Mouse (Mus musculus) retina, postnatal 7 days (tissue): ENCODE data around the gene Fam174b.

Experiments used
- DNase-seq: peaks from one replicate; pipeline ENCODE4 v3.0.0-alpha.2; 2012; ENCODE audit warnings: low read depth, low spot score

The Fam174b gene

DNA sequence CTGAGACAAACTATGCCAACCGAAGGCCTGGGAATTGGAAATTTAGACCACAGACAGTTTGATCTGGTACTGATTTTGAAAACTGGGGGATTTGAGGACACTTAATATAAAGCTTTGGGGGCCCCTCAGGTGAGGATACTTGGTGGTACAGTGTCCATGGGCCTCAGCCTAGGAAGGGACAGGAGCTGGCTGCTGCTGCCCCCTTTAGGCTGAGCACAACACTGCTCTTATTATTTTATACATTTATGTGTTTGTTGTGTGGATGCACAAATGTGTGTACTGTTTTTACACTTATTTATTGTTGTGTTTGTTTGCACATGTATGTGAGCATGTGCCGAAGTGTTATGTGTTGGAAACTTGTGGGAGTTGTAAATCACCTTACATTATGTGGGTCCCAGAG lies 9.2 kb downstream of the Fam174b start:
- no peak for DNase-seq

DNA sequence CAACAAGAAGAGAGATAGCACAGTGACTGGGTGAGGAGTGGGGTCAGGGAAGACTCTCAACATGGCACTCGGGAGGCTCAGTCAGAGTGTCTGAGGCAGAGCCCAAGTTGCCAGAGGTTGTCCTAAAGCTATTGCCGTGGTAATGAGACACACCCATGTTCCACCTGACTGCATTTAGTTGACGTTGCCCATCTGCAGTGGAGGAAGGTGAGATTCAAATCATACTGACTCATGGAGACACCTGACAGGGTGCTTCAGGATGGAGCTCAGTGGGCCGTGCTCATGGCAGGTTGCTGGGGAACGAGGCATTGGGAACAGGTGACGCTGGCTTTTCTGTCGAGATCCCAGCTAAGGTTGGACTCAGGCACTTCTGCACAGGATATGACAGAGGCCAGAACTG lies 9.9 kb downstream of the Fam174b start:
- DNase-seq, result no peak

DNA sequence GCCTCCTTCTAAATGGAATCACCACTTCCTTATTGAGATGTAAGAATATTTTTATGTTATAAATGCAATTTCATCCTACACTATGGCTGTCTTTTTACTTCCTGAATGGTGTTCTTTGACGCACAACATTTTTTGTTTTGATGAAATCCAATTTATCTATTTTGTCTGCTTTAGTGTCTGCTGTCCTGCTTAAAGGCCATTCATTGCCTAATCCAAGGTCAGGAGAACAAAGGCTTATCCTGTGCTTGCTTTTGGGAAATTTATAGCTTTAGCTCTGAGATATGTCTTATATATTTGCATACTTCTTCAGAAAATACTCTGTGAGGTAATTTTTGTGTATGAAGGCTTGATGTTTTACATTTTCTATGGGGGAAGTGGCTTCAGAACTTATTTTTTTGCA lies 13.5 kb downstream of the Fam174b start:
- DNase-seq, result no peak

DNA sequence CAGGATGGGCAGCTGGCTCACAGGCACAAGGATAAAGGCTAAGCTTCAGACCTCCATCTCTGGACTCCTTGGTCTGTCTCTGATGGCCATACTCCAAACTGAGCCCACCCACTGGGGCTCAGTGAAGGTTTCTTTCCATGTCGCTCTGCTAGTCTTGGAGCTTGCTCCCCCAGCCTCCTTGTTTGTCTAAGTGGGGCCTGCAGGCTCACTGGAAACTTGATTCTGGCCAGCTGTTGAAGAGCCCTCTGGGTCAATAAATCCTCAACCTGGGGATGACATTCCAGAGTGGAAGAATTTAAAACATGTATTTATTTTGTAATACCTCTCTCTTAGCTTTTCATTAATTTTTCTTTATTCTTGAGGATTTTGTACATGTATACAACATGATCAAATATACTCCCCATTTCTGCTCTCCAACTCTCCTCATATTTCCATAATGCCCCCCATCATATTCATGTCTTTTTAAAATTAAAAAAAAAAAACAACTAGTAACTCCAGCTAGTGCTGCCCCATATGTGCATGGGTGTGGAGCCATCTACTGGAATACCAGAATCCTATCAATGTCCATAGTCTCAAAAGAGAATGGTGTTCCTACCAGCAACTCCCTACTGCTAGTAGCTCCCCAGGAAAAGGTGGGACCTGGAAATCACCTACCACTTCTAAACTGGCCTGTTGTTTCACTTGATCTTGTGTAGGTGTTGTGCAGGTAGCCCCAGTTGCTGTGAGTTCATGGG lies 15.4 kb downstream of the Fam174b start:
- no peak for DNase-seq

DNA sequence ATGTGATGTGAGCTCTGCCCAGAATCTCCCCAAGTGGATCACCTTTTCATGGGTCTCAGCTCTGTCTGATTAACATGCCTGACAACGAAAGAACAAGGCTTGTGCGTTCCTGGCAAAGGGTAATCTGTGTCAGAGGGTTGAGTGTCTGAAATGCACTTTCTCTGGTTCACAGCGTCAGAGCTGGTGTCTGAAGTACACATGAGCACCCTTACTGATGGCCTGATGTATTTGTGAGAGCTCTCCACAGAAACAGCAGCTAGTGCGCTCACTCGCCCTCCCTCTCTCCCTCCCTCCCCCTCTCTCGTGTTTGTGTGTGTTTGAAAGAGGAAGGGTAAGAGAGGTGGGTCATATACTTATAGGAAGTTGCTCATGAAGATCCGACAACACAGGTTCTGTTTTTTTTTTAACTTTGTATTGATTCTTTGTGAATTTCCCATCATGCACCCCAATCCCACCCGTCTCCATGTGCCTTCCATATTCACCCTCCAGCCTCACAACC lies 21.6 kb downstream of the Fam174b start:
- no peak for DNase-seq

DNA sequence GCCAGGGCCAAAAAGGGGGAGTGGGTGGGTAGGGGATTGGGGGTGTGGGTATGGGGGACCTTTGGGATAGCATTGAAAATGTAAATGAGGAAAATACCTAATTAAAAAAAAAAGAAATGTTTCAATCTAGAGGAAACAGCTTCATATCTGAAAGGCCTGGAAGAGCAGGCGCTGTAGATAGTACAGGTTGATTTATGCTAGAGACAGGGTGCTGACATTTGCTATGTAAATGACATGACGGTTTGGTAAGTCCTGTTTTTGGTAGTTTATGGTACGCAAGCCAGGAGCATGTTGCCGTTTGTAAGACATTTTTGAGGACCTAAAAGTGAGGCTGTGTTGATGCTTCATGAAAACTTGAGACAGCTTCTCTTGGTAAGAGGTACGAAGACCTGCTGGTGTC lies 24.6 kb downstream of the Fam174b start:
- no peak for DNase-seq

DNA sequence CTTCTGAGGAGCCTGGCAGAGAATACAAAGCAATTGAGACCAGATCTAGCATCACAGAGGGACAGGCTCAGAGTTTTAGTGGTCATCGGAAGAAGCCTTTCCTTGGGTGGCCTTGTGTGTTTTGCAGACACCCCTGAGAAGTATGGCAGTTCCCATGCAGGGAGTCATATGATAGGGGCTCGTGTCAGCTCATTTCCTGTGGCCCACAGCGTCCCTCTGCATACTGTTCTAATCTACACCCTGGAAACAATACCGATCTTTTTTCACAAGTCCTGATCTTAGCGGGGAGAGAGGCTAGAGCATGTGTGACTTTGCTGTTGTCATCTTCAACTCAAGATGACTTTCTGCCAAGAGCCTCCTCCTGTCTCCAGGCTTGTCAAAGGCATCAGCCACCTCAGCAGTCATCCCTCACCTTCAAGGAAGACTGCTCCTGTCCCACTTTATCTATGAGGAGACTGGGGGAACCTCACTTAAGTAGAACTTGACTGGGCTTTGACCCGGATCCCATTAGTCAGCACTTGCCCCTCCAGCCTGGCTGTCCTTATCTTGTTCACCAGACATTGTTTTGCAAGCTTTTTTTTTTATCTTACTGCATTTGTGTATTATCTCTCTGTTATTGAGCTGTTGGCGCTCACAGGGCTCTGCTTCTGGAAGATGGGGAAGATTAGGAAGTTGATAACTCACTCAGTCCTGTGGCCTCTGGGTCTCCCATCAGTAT lies 25.2 kb downstream of the Fam174b start:
- no peak for DNase-seq

DNA sequence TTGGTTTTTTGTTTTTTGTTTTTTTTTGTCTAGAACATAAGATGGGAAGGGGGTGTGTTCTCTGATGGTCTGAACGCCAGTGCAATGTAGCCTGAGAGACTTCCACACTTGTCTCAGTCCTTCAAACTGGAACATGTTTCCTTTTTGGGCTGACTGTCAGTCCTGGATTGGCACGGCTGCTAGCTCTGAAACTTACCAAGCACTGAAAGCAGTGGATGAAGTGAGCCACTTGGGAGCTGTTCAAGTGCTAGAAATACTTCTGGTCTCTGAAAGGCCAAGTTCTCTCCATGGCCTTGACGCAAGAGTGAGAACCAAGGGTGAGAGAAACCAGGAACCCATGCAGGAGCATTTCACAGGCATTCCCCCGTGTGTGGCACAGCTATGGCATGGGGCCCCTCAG lies 29.1 kb downstream of the Fam174b start:
- DNase-seq, result no peak

DNA sequence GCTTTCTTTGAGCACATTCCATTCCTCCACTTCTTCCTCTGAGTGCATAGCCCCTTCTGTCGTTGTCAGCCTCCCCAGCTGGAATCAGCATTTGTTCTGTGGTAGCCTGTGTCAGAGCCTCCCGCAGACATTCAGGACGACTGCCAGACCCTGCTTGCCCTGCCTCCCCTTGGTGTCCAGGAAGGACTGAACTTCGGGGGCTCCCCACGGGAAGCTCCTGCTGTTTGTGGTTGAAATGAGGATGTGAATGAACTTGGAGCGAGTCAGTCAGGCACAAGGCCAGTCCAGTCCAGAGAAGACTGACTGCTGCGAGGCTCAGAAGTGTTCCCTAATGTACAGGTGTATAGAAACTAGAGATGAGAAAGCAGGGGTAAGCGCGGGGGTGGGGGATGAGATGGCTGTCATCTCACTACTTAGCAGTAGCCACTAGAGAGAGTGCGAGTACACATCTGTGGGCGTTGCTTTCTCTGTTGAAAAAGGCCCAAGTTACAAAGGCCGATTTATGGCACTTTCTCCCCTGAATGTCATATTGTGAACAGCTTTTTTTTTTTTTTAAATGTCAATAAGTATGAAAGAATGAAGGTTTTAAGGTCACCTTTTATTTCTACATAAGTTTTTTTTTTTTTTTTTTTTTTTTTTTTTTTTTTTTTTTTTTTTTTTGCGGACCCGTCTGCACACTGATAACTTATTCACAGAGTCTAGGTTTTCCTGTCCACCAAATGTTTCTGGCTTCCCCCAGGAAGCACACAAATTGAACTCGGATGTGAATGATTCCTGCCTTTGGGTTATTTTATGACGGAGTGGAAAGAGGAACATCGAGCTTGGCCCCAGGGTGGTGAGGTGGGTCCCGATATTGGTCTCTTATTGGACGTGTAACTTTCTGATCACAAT lies 31.5 kb downstream of the Fam174b start:
- DNase-seq, result no peak

DNA sequence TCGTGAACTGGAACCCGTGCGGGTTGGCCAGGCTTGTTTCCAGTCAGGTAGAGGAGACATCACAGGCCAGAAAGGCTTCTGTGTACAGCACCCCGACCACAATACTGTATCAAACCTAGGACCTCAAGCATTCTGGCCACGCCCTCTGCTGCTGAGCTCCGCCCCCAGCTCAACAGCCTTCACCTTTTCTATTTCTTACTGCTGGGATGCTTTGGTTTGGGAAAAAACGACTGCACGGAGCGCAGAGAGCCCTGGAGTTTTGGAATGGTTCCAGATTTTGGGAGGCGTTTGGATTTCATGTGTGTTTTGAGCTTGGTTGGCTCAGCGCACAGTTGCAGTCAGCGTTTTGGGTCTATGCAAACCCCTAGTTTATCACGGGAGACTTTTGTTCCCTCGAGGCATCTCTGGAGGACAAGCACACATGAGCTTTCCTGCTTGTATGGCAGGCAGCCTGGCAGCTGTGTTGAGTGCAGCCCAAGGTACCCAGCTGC lies 32.2 kb downstream of the Fam174b start:
- DNase-seq, result no peak

DNA sequence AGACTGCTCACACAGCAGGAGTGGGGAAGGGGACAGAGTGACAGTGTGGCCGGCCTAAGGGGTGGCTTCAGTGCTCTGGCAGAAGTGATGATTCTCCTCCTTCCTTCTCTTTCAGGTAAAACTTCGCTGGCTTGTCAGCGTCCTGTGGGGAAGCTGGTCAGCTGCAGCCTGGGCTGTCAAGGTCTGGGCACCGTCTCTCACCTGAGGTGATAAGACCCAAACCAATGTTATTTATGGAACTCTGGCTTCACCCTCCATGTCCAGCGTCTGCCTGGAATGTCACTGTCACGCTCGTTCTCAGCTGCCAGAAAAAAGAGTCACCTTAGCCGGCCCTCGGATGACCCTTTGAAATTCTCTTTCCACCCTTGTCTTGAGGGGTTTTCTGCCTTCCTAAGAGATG lies 34.7 kb downstream of the Fam174b start:
- no peak for DNase-seq

DNA sequence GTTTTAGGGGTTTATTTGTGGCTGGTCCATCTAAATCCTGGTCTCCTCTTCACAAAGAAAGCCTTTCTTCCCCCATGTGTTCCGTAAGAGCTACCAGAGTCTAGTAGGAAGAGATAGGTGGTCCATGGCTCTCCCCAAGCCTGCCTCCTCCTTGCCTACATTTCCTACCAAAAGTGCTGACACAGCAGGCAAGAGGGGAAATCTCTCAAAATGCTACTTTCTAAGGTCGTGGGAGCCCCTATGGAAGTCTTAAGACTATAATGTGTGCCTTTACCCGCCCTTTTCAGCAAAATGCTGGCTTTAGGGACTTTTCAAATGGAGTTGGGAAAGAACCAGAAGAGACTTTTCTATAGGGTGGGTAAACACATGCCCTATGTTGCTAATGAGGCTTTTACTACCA lies 37.7 kb downstream of the Fam174b start:
- no peak for DNase-seq

DNA sequence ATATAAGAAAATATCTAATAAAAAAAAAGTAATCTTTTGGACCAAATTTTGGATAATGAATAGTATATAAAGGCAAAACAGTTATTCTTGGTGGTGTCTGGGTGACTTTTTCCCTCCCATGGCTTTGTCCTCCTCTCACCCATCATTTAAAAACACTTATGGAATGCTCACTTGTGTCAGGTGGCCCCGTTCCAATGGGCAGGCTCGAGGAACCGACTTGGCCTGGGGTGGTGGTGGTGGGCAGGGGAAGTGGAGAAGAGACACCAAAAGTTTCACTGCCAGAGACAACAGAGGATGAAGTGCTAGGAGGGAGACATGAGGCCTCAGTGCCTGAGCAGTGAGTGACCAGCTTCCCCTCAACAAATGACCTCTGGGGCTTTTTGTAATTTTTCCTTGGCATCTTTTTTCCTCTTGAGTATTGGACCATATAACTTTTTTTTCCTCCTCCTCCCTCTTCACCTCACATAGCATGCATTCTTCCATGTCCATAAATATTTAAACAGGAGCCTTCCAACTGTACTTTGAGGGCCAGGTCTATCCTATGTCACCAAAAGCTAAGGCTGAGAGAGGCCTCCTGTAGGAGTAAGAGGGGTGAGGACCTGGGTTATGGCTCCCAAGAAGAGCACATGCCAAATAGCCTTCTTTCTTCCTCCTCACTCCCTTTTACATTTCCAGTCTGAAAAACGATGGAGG lies 44.8 kb downstream of the Fam174b start:
- no peak for DNase-seq

DNA sequence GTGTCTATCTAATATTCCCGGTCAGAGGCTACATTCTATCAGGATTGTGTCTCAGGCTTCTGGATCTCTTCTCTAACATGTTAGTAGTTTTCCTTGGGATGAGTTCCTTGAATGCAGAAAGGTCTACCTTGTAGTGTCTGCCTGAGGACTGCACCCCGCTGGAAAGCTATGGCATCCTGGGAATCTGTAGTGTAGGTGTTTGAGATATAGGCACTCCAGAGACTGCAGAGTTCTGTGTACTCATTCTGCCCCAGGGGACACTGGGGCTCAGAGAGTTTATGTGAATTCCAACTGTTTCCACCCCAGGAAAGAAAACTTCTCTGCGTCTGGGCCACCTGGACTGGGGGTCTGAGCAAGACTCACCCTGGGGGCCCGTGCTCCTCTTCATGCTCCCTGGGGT lies 45.7 kb downstream of the Fam174b start:
- no peak for DNase-seq

DNA sequence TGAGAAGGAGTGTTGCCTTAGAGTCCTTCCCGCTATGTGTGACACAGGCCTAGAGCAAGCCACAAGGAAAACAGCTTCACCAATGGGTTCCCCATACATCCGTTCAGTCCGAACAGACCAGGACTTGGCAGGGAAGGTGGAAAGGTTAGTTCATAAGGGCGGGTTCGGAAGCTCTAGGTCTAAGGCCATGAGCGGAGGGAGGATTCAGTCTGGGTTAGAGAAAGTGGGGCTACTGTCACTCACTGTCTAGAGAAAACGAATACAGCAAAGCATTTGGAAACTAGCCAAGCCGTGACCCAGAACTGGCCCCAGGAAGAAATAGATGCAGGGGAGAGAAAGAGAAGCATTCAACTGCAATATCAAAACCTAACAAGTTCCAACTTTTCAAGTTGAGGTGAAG lies 47.4 kb downstream of the Fam174b start:
- no peak for DNase-seq

DNA sequence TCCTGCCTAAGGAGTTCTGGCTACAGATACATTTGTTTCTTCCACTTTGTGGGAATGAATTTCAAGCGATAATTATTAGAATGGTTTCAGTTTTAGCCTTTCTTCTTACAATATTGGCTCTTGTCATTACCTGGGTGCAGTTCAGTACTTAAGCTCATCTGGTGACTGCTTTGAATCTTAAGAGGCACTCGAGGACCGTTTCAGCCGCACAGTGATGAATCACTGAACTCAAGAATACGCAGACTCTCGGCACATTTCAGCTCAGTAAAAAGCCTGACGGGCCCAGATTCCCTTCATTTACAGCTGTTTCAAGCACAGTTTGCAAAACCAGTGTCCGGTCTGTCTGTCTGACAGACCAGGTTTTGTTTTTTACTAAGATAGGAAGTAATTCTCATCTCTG lies 51.0 kb downstream of the Fam174b start:
- no peak for DNase-seq

DNA sequence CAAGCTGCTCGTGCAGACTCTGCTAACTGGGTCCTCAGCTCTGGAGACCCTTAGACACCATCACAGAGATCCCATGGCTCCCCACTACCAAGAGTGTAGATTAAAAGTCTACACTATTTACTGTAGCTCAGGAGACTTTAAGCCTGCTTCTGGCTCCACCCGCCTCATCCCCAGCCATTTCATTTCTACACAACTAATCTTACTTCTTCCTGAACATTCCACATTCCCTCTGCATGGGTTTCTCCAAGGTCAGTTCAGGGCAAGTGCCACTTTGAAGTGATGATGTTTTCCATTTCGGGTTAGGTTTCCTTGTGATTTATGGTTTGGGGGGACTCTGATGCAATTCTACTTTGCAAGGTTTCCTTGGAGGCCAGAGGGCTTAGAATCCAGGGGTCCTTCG lies 52.1 kb downstream of the Fam174b start:
- no peak for DNase-seq

DNA sequence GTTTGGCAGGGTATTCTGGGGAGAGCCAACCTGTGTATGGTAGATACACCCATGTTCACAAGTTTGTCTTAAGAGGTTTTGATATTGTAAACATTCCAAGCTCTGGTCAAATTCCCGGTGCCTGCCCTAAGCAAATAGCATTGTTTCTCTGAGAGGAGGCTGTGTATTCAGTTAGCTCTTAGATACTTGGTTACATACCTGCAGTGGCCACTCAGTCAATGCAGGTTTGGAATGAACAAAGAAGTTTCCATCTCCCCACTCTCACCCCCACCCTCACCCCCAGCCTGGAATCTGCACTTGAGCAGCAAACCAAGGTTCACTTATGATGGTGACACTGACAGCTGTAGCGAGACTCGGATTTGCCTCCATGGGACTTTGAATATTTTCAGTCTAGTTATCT lies 52.5 kb downstream of the Fam174b start:
- no peak for DNase-seq

DNA sequence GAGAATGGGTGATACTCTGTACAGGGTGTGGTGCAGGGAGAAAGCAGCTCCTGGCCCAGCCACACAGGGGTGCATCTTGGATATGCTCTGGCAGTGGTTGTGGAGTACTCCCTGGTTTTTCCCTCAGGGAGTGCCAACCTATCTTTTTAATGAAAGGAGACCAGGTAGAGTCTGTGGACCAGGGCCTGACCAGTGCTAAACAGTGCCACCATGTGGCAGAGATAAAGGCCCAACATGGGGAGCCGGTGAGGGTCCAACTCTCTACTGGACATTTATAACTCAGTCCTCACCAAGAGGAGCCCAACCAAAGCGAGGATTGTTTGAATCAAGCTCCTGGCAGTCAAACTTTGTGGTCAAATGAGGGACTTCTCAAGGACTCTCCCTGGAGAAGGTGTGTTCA lies 69.2 kb downstream of the Fam174b start:
- no peak for DNase-seq

DNA sequence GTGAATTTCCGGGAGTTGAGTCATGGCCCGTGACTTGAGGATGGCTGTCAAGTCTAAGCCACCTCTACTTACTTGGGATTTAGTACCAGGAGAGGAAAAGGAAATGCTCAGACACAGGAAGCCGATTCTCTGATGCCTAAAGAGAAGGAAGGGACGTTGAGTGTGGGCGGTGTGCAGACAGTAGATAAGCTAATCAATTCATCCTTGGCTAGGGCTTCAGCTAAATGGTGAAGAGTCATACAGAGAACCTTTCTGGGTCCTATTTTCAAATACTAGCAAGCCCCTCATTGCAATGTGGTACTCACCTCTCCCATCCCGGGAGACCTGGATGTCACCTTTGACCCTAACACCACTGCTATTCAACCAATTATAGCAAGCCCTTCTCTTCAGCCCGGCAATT lies 71.3 kb downstream of the Fam174b start:
- DNase-seq, result no peak

DNA sequence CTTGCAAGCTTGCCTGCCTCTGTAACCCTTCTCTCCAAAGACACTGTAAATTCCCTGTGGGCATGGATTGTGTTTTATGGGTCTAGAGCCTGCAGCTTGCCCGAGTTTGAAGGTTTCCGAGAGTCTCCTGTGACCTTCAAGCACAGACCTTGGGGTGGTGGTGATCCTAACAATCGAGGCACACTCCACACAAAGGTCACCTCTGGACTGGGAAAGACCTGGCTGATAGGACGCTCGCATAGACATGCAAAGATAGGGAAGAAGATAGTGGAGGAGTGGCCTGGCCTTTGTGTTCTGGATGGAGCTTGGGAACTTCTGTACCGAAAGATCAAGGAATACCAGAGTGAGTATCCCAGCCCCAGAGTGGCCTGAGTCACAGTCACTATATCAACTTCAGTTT lies 72.1 kb downstream of the Fam174b start:
- DNase-seq, result no peak

DNA sequence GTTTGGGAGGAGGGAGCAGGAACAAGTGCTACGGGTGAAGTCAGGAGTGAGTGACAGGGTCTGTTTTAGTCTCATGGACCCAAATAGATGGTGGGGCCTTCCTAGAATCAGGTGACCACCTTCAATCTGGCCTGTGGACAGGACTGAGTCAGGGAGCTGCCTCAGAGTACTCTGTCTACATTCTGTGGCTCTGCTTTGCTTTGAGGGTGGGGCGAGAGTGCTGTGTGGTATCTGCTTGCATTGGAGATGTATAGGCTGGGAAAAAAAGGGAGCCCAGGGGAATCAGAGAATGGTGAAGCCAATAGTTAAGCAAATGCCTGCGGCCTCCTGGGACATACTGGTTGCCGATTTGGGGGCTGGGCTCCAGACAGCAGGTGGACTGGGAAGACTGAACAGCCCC lies 73.8 kb downstream of the Fam174b start:
- no peak for DNase-seq
